Mouse (Mus musculus): ENCODE measurements around the gene Gm10134. TPM values are rescaled to one million over a fixed set of nuclear protein-coding genes. Genes with fewer than 3 reads are reported as not detected.
"Not testable (repeated sequence)": the region's sequence is repeated elsewhere in the genome, so short reads cannot be mapped to it uniquely, and the experiment has no call there.

Gm10134 gene
- polyA plus RNA-seq (2011; ENCODE audit: insufficient read length, low read depth, missing spikeins), result not detected in 2 replicates

DNA sequence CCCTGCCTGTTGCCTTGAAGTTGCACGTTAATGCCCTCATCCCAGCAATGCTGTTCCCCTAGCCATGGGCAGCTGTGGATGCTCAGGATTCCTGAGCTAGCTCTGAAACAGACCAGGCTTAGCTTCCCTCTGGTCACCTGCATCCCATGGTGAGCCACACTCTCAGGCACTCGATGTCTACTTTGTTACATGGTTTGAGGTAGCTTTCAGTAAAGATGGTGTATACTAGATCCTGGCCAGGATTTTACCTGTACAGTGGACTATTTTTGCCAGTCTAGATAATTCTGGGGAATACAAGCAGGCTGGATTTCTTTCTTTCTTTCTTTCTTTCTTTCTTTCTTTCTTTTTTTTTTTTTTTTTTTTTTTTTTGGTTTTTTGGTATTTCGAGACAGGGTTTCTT, at the start of gene Gm10134:
Gene Gm10134 (plus strand): TSS at position 301 of the 400 bp plus-strand sequence.
- no peak within 1 kb of the TSS for H3K4me3 ChIP-seq (ENCODE audit: insufficient read depth, low read length)
- TF ChIP-seq POLR2A (IDR thresholded peaks at IDR 0.05; ENCODE audit: low read depth, low read length) (no peak), CTCF (IDR thresholded peaks at IDR 0.05; ENCODE audit: borderline replicate concordance, insufficient read depth, low read length) (no peak)
- no peaks in the 10 kb centered on the region for H3K4me1 ChIP-seq (ENCODE audit: control insufficient read depth, insufficient read depth, low read length)
- H3K27ac ChIP-seq (ENCODE audit: insufficient read depth, low read length), result no peak within 1 kb of the TSS

DNA sequence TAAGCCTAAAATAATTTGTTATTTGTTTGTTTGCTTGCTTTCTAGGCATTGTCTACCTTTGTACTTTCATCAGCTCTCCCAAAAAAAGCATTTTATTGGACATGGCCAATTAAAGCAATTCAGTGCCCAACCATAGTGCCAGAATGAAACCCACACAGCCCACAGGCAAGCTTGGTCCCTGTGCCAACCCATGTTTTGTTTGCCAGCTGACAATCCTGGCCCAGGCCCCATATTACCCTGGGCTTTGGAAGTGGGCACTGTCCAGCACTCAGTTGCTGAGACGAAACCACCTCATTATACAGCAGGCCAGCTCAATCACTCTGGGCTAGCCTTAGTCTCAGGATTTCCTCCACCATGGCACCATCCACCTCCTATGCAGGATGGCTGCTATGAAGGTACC, 49.3 kb upstream of the Gm10134 start:
- Histone ChIP-seq H3K4me3 (ENCODE audit: insufficient read depth, low read length) (no peak overlapping the region), H3K27ac (ENCODE audit: insufficient read depth, low read length) (no peak overlapping the region), H3K4me1 (ENCODE audit: control insufficient read depth, insufficient read depth, low read length) (no peaks in the 10 kb centered on the region)
- no peak for TF ChIP-seq CTCF (IDR thresholded peaks at IDR 0.05; ENCODE audit: borderline replicate concordance, insufficient read depth, low read length)
- no peak for TF ChIP-seq POLR2A (IDR thresholded peaks at IDR 0.05; ENCODE audit: low read depth, low read length)

GRCm38 (mm10) chr2:28463919-28464318, 42.0 kb upstream of the Gm10134 start:
- peak; percentile 42; the same call in 1 of the 2 replicates for TF ChIP-seq CTCF (IDR thresholded peaks at IDR 0.05; ENCODE audit: borderline replicate concordance, insufficient read depth, low read length)
- TF ChIP-seq POLR2A (IDR thresholded peaks at IDR 0.05; ENCODE audit: low read depth, low read length), result no peak
- H3K27ac ChIP-seq (ENCODE audit: insufficient read depth, low read length), result no peak overlapping the region
- H3K4me1 ChIP-seq (ENCODE audit: control insufficient read depth, insufficient read depth, low read length), result no peaks in the 10 kb centered on the region
- H3K4me3 ChIP-seq (ENCODE audit: insufficient read depth, low read length), result no peak overlapping the region

DNA sequence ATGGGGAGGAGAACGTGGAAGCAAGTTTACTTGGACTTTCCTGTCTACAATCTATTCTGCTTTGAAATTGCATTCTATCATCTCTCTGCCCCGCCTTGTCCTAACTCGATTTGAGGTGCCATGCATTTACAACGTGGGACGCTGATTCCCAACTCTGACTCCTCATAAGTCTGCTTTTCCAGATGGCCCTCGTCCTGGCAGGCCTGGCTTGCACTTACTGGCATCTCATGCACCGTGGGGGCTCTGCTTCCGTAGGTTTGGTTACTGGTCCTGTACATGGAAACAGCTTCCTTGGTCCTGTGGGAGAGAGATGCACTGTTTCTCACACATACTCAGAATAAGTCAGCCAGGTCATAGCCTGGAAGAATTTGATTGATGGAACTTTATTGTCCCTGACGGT, 41.0 kb upstream of the Gm10134 start:
- Histone ChIP-seq H3K27ac (ENCODE audit: insufficient read depth, low read length) (no peak overlapping the region), H3K4me1 (ENCODE audit: control insufficient read depth, insufficient read depth, low read length) (no peaks in the 10 kb centered on the region), H3K4me3 (ENCODE audit: insufficient read depth, low read length) (no peak overlapping the region)
- no peak for TF ChIP-seq POLR2A (IDR thresholded peaks at IDR 0.05; ENCODE audit: low read depth, low read length)
- no peak for TF ChIP-seq CTCF (IDR thresholded peaks at IDR 0.05; ENCODE audit: borderline replicate concordance, insufficient read depth, low read length)

DNA sequence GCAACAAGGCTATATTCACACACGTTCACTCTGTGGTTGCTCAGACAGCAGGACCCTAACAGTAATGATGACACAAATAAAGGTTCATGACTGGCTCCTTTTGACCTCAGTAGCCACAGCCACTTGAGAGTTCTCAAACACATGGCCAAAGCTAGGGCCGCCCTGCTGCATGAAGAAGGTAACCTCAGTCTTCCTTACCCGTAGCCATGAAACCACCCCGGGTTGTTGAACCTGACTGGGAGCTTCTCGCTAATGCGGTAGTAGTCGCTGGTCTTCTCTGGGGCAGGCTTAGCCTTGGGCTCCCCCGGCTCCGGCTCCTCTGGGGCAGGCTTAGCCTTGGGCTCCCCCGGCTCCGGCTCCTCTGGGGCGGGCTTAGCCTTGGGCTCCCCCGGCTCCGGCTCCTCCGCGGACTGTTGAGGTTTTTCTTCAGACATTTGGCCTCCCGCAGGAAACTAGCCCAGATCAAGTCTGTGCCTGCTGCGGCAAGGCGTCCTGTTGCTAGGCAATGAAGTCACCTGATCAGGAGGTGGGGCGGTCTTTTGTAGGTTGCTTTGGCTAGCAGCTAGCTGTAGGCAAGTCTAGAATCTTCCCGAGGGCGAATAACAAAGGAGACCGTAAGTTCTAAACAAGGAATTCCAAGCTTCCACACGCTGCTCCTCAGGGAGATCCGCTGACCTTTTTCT, 39.9 kb upstream of the Gm10134 start, which contains the start of gene 1700007K13Rik:
Gene 1700007K13Rik (minus strand): TSS at position 497 of the 683 bp plus-strand sequence.
- TF ChIP-seq CTCF (IDR thresholded peaks at IDR 0.05; ENCODE audit: borderline replicate concordance, insufficient read depth, low read length) (no peak), POLR2A (IDR thresholded peaks at IDR 0.05; ENCODE audit: low read depth, low read length) (0 out of 2 replicates have a peak, but pooled peaks have one; percentile 8)
- no peak within 1 kb of the TSS for H3K27ac ChIP-seq (ENCODE audit: insufficient read depth, low read length)
- H3K4me1 ChIP-seq (ENCODE audit: control insufficient read depth, insufficient read depth, low read length), result no peaks in the 10 kb centered on the region
- peak within 1 kb of the TSS; percentile 12; the same call in 1 of the 2 replicates for H3K4me3 ChIP-seq (ENCODE audit: insufficient read depth, low read length)

DNA sequence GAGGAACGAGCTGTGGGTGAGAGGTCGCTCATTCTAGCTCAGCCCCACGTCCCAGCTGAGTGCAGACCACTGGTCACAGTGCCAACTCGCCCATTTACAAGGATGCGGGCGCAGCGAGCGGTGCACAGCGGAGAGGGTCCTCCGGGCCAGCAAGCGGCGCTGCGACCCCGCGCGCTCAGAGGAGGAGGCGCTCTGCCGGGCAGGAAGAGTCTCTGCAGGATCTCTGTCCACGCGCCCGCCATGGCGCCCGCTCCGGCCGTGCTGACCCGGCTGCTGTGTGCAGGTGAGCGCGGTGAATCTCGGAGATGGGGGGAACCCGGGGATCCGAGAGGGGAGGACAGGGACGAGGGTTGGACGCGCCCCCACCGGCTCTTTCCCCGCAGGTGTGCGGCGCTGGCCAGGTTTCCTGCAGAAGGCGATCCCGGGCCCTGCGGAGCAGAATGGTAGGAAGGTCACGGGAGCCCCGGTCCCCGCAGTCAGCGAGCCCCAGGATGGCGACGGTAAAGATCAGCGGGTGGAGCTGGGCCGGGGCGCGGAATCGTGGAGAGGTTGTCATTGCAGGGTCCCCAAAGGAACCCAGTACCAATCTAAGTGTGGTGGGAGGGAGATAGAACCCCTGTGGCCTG, 37.9 kb upstream of the Gm10134 start, which contains the start of gene Mrps2:
Gene Mrps2 (plus strand): TSS at position 207 of the 626 bp plus-strand sequence.
- no peaks in the 10 kb centered on the region for H3K4me1 ChIP-seq (ENCODE audit: control insufficient read depth, insufficient read depth, low read length)
- TF ChIP-seq CTCF (IDR thresholded peaks at IDR 0.05; ENCODE audit: borderline replicate concordance, insufficient read depth, low read length) (peak; percentile 77), POLR2A (IDR thresholded peaks at IDR 0.05; ENCODE audit: low read depth, low read length) (peak; percentile 90)
- no peak within 1 kb of the TSS for H3K27ac ChIP-seq (ENCODE audit: insufficient read depth, low read length)
- H3K4me3 ChIP-seq (ENCODE audit: insufficient read depth, low read length), result peak within 1 kb of the TSS; percentile 76

DNA sequence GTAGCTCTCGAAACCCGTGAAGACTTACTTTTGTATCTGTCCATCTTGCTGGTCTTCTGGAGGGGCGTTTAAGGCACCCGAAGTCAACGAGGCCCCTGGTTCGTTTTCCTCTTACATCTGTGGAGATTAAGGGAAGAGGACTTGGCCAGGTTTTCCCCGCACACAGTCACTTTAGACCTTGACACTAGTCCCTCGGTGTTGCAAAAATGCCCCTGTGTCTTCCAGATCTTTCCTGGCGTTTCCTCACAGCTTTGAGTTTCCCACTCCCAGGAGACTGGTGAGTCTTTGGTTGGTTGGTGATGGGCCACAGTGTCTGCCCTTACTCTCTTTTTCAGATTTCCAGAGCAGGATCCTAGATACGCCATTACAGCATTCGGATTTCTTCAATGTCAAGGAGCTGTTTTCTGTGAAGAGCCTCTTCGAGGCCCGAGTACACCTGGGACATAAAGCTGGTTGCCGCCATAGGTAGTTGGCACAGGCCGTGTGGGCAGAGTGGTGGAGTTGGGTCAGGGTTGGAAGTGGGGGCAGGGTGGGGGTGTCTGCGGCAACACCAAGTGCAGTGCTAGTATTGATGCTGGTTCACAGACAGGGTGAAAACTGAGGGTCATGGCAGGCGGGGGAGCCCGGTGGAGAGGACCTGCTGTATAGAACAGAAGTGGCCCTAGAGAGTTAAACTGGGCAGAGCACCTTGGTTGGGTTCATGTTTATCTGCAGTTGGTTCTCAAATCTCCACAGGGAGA, 37.2 kb upstream of the Gm10134 start:
- H3K27ac ChIP-seq (ENCODE audit: insufficient read depth, low read length), result no peak overlapping the region
- TF ChIP-seq POLR2A (IDR thresholded peaks at IDR 0.05; ENCODE audit: low read depth, low read length) (no peak), CTCF (IDR thresholded peaks at IDR 0.05; ENCODE audit: borderline replicate concordance, insufficient read depth, low read length) (no peak)

GRCm38 (mm10) chr2:28469461-28469860, 36.4 kb upstream of the Gm10134 start:
- no peak for TF ChIP-seq CTCF (IDR thresholded peaks at IDR 0.05; ENCODE audit: borderline replicate concordance, insufficient read depth, low read length)
- no peak for TF ChIP-seq POLR2A (IDR thresholded peaks at IDR 0.05; ENCODE audit: low read depth, low read length)
- H3K4me3 ChIP-seq (ENCODE audit: insufficient read depth, low read length), result no peak overlapping the region

More for the DNA sequence above, 37.2 kb upstream of the Gm10134 start:
- H3K4me1 ChIP-seq (ENCODE audit: control insufficient read depth, insufficient read depth, low read length), result no peaks in the 10 kb centered on the region
- H3K4me3 ChIP-seq (ENCODE audit: insufficient read depth, low read length), result peak overlapping the region; percentile 76

DNA sequence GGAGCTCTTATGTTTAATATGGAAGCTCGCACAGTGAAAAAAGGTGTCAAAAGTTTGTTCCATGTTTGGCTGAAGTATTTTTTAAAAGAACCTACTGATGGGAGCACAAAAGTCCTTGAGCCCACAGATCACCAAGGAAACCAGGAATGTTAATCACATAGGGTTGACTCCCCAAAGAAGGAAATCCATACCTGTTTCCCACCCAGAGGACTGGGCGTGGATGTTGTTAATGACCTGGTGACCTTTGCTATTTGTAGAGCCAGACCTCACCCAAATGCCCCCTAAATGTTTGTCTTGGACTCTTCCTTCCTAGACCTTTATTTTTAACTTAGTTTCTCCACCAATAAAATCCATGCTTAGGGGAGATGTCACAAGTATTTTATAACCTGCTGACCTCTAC, 35.3 kb upstream of the Gm10134 start:
- Histone ChIP-seq H3K27ac (ENCODE audit: insufficient read depth, low read length) (no peak overlapping the region), H3K4me3 (ENCODE audit: insufficient read depth, low read length) (no peak overlapping the region), H3K4me1 (ENCODE audit: control insufficient read depth, insufficient read depth, low read length) (no peaks in the 10 kb centered on the region)
- TF ChIP-seq POLR2A (IDR thresholded peaks at IDR 0.05; ENCODE audit: low read depth, low read length) (no peak), CTCF (IDR thresholded peaks at IDR 0.05; ENCODE audit: borderline replicate concordance, insufficient read depth, low read length) (no peak)

More at GRCm38 (mm10) chr2:28469461-28469860, 36.4 kb upstream of the Gm10134 start:
- H3K4me1 ChIP-seq (ENCODE audit: control insufficient read depth, insufficient read depth, low read length), result no peaks in the 10 kb centered on the region
- H3K27ac ChIP-seq (ENCODE audit: insufficient read depth, low read length), result no peak overlapping the region

GRCm38 (mm10) chr2:28472011-28472410, 33.9 kb upstream of the Gm10134 start:
- not testable (repeated sequence) for H3K27ac ChIP-seq (ENCODE audit: insufficient read depth, low read length); H3K4me3 ChIP-seq (ENCODE audit: insufficient read depth, low read length); H3K4me1 ChIP-seq (ENCODE audit: control insufficient read depth, insufficient read depth, low read length)

- not testable (repeated sequence) for H3K27ac ChIP-seq (ENCODE audit: insufficient read depth, low read length); H3K4me1 ChIP-seq (ENCODE audit: control insufficient read depth, insufficient read depth, low read length); H3K4me3 ChIP-seq (ENCODE audit: insufficient read depth, low read length)
Observed at GRCm38 (mm10) chr2:28477993-28478392, 27.9 kb upstream of the Gm10134 start.

Measured in embryonic fibroblast, embryonic 13.5 days (primary cell).